Mouse (Mus musculus) brain, embryonic 18.5 days (tissue): ENCODE results near the gene Ugt1a2.

Experiments
- DNase-seq: peaks from one replicate; pipeline ENCODE4 v3.0.0-alpha.2; 2012; ENCODE audit warnings: low read depth, low spot score

Gene Ugt1a2

GRCm38 (mm10) chr1:88233421-88234247, 33.2 kb downstream of the Ugt1a2 start:
- no peak for DNase-seq

GRCm38 (mm10) chr1:88234248-88234610, 33.8 kb downstream of the Ugt1a2 start:
- no peak for DNase-seq

GRCm38 (mm10) chr1:88234646-88235045, 34.2 kb downstream of the Ugt1a2 start:
- no peak for DNase-seq

GRCm38 (mm10) chr1:88235046-88235893, 34.9 kb downstream of the Ugt1a2 start:
- no peak for DNase-seq

- no peak for DNase-seq
Measured at GRCm38 (mm10) chr1:88235894-88236415, 35.6 kb downstream of the Ugt1a2 start.

GRCm38 (mm10) chr1:88237311-88237710, 36.9 kb downstream of the Ugt1a2 start:
- no peak for DNase-seq

- DNase-seq: no peak
Measured at GRCm38 (mm10) chr1:88238771-88239170, 38.4 kb downstream of the Ugt1a2 start.

- no peak for DNase-seq
Measured at GRCm38 (mm10) chr1:88240072-88240471, 39.7 kb downstream of the Ugt1a2 start.

GRCm38 (mm10) chr1:88240579-88240978, 40.2 kb downstream of the Ugt1a2 start:
- no peak for DNase-seq

- DNase-seq: no peak
Measured at GRCm38 (mm10) chr1:88243861-88244260, 43.5 kb downstream of the Ugt1a2 start.

GRCm38 (mm10) chr1:88245881-88246280, 45.5 kb downstream of the Ugt1a2 start:
- DNase-seq: no peak

- no peak for DNase-seq
Measured at GRCm38 (mm10) chr1:88246386-88246785, 46.0 kb downstream of the Ugt1a2 start.

GRCm38 (mm10) chr1:88247660-88248059, 47.3 kb downstream of the Ugt1a2 start:
- no peak for DNase-seq

GRCm38 (mm10) chr1:88248658-88249057, 48.3 kb downstream of the Ugt1a2 start:
- no peak for DNase-seq

- no peak for DNase-seq
Measured at GRCm38 (mm10) chr1:88249596-88249995, 49.2 kb downstream of the Ugt1a2 start.

- no peak for DNase-seq
Measured at GRCm38 (mm10) chr1:88250023-88250422, 49.6 kb downstream of the Ugt1a2 start.

- no peak for DNase-seq
Measured at GRCm38 (mm10) chr1:88253106-88253505, 52.7 kb downstream of the Ugt1a2 start.

GRCm38 (mm10) chr1:88253540-88253939, 53.1 kb downstream of the Ugt1a2 start:
- DNase-seq: no peak

GRCm38 (mm10) chr1:88254793-88255465, 54.5 kb downstream of the Ugt1a2 start:
- no peak for DNase-seq

GRCm38 (mm10) chr1:88255466-88255857, 55.1 kb downstream of the Ugt1a2 start:
- no peak for DNase-seq

GRCm38 (mm10) chr1:88255989-88256754, 55.8 kb downstream of the Ugt1a2 start:
- DNase-seq: no peak
